Mouse (Mus musculus): ENCODE results near the gene Vmn2r89. TPM values are rescaled to one million over a fixed set of nuclear protein-coding genes. Genes with fewer than 3 reads are reported as not detected.

The Vmn2r89 gene
- polyA plus RNA-seq (2014; fragmentation: Illumina TruSeq; extraction: RNeasy Lipid Tissue Mini Kit (QIAGEN cat#74804); ENCODE audit: low read depth, low replicate concordance), result not detected

GRCm38 (mm10) chr14:51451557-51451956 lies at the start of gene Vmn2r89:
Vmn2r89 (plus strand) TSS chr14:51451857.

GRCm38 (mm10) chr14:51410520-51410919 lies 41.1 kb upstream of the Vmn2r89 start, which contains the start of gene Vmn2r88:
Vmn2r88 (plus strand) TSS chr14:51410820.

Other genes starting within 250 kb of the Vmn2r89 start
- not detected for gene Ear14, start 248.5 kb upstream of the Vmn2r89 start, polyA plus RNA-seq (2014; fragmentation: Illumina TruSeq; extraction: RNeasy Lipid Tissue Mini Kit (QIAGEN cat#74804); ENCODE audit: low read depth, low replicate concordance)
- gene Rnase2a, start 195.7 kb upstream of the Vmn2r89 start, polyA plus RNA-seq (2014; fragmentation: Illumina TruSeq; extraction: RNeasy Lipid Tissue Mini Kit (QIAGEN cat#74804); ENCODE audit: low read depth, low replicate concordance), result not detected
- not detected for gene Gm7247, start 90.1 kb upstream of the Vmn2r89 start, polyA plus RNA-seq (2014; fragmentation: Illumina TruSeq; extraction: RNeasy Lipid Tissue Mini Kit (QIAGEN cat#74804); ENCODE audit: low read depth, low replicate concordance)
- not detected for gene Vmn2r88, start 41.0 kb upstream of the Vmn2r89 start, polyA plus RNA-seq (2014; fragmentation: Illumina TruSeq; extraction: RNeasy Lipid Tissue Mini Kit (QIAGEN cat#74804); ENCODE audit: low read depth, low replicate concordance)
- not detected for gene Gm5622, start 100.9 kb downstream of the Vmn2r89 start, polyA plus RNA-seq (2014; fragmentation: Illumina TruSeq; extraction: RNeasy Lipid Tissue Mini Kit (QIAGEN cat#74804); ENCODE audit: low read depth, low replicate concordance)
- not detected for gene Gm17175, start 122.2 kb downstream of the Vmn2r89 start, polyA plus RNA-seq (2014; fragmentation: Illumina TruSeq; extraction: RNeasy Lipid Tissue Mini Kit (QIAGEN cat#74804); ENCODE audit: low read depth, low replicate concordance)
- gene Gm17174, start 140.3 kb downstream of the Vmn2r89 start, polyA plus RNA-seq (2014; fragmentation: Illumina TruSeq; extraction: RNeasy Lipid Tissue Mini Kit (QIAGEN cat#74804); ENCODE audit: low read depth, low replicate concordance), result not detected
- not detected for gene Gm17078, start 159.5 kb downstream of the Vmn2r89 start, polyA plus RNA-seq (2014; fragmentation: Illumina TruSeq; extraction: RNeasy Lipid Tissue Mini Kit (QIAGEN cat#74804); ENCODE audit: low read depth, low replicate concordance)
- gene Gm4181, start 183.8 kb downstream of the Vmn2r89 start, polyA plus RNA-seq (2014; fragmentation: Illumina TruSeq; extraction: RNeasy Lipid Tissue Mini Kit (QIAGEN cat#74804); ENCODE audit: low read depth, low replicate concordance), result not detected
- gene Gm17079, start 243.6 kb downstream of the Vmn2r89 start, polyA plus RNA-seq (2014; fragmentation: Illumina TruSeq; extraction: RNeasy Lipid Tissue Mini Kit (QIAGEN cat#74804); ENCODE audit: low read depth, low replicate concordance), result not detected